Mouse (Mus musculus): ENCODE measurements at regions not wholly inside any gene's neighbourhood (a gene's known extent, or its start where the extent isn't known, plus 50 kb on each side); places are given as distances from the start of the nearest gene placed in this dataset.
A peak's percentile ranks its signal among the peaks of the same experiment; 100 is the strongest.

- peak; percentile 1 for DNase-seq (ENCODE audit: low read depth, low spot score)
Observed at GRCm38 (mm10) chr1:111754263-111754857, 110.4 kb downstream of the Dsel start.

Measured in mesoderm, embryonic 11.5 days (tissue).